Mouse (Mus musculus) adrenal gland (tissue): ENCODE results near the gene Zfp3.

Experiments
- intact Hi-C: fragments of 180-260 bp; cut with DNase I; formaldehyde crosslinking; loops from one replicate; pipeline ENCODE4 v1.15.1; 2025
- long read RNA-seq, 2 experiments: library from polyadenylated mRNA; unstranded; transcript quantifications; one replicate each; pipeline ENCODE4 v2.0.0; 2020; ENCODE audit warnings: borderline replicate concordance in 1 of 2; ENCODE audit not compliant: insufficient replicate concordance in 1 of 2

The Zfp3 gene
- long read RNA-seq, experiment 1, partial matches to known transcripts, result 0 of 3 reads
- long read RNA-seq, experiment 1, other reads (novel, unspliced or antisense), result 0 of 3 reads
- long read RNA-seq, experiment 2, partial matches to known transcripts, result 0 of 6 reads
- long read RNA-seq, experiment 2, other reads (novel, unspliced or antisense), result 2 of 6 reads

DNA sequence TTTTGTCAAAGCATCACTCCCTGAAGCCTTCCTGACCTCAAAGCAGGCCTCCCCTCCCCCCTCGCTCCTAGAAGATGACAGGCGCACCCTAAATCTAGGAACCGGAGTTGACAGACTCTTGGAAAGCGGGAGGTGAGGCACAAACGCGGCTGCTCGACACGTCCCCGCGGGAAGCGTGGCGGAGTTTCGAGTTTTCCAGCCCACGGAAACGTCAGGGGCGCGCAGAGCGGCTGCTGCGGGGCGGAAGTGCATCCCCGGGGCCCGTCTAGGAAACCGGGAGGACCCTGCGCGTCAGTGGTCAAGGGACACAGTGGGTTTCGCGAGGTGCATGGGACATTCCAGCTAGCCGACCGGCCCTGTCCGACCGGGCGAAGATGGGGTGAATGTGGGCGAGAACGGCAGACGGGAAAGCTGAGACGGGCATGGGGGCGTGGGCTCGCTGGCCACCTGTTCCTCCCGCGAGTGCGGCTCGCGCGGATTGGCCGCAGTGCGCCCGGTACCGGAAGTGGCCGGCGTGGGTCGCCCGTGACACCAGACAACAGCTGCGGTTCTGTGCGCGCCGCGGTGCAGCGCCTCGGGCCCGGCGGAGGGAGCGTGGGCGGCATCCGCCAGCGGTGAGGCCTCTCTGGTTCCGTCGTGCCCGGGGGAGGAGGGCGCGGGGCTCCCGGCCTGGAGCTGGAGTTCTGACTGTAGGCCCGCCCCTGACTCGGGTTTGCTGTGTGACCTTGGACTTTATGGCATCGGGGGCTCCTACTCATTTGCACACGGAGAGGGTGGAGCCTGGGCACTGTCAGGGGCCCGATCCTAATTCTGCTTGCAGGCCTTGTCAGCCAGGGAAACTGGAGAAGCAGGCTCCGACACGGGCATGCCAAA lies at the start of gene Zfp3:
Zfp3 (plus strand) TSS at position 274 of the 873 bp plus-strand sequence.
- intact Hi-C loops, result no loop called here

DNA sequence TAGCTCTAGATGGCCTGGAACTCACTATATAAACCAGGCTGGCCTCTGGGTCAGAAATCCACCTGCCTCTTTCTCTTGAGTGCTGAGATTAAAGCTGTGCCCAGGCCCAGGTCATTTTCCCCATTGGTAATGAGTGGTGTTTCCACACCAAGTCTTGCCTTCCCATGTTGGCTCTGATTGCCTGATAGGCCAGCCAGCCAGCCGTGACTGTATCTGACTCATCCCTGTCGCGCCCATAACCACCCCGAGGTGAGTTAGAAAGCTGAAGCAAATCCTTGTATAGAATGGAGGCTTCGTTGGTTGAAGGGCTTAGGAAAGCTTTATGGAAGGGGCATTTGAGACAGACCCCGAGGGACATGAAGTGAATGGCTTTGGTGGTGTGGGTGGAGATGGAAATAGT lies 48.2 kb upstream of the Zfp3 start:
- intact Hi-C loops, result no loop called here

DNA sequence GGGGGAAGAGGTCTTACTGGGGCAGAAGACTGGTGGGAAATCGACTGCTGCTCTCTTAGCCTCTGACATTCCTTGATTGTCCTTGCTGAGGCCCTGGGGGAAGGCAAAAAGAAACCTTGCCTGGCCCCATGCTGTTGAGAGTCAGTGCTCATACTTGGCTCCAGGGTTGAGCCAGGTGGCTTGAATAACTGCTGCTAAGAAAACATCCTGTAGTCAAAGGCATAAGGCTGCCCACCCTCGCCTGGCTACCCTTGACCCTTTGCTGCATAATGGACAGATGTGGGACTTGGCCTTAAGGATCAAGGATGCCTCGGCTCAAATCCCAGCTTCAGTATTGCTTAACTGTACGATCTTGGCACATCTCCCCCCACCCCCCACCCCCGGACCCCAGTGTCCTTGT lies 45.5 kb upstream of the Zfp3 start:
- intact Hi-C loops, result no loop called here

GRCm38 (mm10) chr11:70720567-70720966 lies 43.4 kb upstream of the Zfp3 start:
- intact Hi-C loops, result no loop called here

DNA sequence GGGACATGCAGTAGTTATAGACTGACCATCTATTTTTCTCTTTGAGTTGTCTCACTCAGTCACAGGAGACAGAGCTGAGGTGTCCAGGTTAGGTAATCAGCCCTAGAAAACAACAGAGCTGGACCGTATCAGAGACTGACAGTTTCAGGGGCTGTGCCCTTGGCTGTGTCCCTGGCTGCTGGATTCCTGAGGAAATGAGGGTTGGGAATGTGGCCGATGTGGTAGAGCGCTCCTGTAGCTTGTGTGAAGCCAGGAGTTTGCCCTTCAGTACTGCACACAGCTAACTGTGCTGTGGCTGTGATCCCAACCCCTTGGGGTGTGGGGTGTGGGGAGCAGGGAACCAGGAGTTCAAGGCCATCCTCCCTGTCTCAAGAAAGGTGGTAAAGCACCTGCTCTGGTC lies 42.9 kb upstream of the Zfp3 start:
- intact Hi-C loops, result no loop called here

DNA sequence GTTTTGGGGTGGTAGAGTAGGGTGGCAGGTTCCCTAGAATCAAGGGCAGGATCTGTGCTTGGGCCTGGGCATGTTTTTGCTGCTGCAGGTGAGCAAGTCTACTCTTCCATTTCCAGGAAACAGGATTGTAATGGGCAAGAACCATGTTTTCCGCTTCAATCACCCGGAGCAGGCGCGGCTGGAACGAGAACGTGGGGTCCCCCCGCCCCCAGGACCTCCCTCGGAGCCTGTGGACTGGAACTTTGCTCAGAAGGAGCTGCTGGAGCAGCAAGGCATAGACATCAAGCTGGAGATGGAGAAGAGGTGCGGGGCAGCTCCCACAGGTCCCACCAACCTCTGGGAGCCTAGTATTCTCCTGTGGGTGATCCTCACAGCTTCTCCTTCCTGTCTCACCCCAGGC lies 39.3 kb upstream of the Zfp3 start:
- intact Hi-C loops, result no loop called here

GRCm38 (mm10) chr11:70726585-70726984 lies 37.4 kb upstream of the Zfp3 start:
- intact Hi-C loops, result no loop called here

- intact Hi-C loops, result no loop called here
These were observed 36.6 kb upstream of the Zfp3 start for GRCm38 (mm10) chr11:70727385-70727784.

DNA sequence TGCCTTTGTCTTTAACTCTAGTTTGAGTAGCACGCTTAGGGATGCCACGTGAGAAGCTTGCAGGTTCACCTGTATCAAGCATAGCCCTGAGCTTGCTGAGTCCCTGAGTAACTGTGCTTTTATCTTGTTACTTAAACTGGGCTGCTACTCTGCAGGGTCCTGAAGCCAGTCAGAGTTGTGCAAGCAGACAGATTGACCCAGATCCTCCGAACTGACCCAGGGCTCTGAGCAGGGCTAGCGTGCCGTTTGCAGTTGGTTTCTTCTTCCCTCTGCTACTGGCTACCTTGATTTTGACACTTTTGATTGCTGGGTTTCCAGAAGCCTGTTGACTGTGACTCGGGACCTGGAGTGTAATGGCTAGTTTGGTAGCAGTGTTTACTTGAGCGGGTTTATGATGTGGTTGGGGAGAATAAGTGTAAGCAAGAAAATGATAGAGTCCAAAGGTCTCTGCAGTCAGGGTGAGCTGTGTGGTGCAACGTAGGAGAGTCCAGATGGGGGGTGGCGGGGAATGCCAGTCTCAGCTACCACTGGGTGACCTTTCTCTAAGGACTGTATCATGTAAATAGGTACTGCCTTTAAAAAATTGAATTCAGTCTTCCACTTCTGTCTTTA lies 33.5 kb upstream of the Zfp3 start:
- intact Hi-C loops, result loop anchor here (5.0 kb wide), 1 partner anchor 38 kb away; no protein-coding TSS in a partner anchor

DNA sequence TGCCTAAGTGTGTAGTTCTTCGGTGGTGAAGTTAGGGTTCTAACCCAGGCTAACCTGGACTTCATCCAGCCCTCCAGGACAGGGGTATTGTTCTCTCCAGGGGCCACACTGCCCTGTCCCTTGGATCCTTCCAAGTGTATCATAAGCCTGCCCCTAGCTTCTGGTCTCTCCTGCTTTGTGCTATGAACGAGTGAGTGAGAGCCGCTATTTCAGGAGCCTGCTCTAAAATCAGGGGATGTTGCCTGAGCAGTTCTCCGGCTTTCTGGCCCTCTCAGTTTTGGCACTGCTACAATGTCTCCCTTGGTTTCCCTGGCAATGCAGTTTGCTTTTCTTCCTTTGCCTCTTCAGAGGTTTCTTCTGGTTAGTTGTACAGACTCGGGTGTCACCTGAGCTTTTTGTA lies 32.8 kb upstream of the Zfp3 start:
- intact Hi-C loops, result loop anchor here (5.0 kb wide), 1 partner anchor 39 kb away; no protein-coding TSS in a partner anchor

- intact Hi-C loops, result loop anchor here (5.0 kb wide), 1 partner anchor 41 kb away; no protein-coding TSS in a partner anchor
These were observed 30.8 kb upstream of the Zfp3 start for GRCm38 (mm10) chr11:70733256-70733655.

GRCm38 (mm10) chr11:70737749-70738148 lies 26.3 kb upstream of the Zfp3 start:
- intact Hi-C loops, result no loop called here

DNA sequence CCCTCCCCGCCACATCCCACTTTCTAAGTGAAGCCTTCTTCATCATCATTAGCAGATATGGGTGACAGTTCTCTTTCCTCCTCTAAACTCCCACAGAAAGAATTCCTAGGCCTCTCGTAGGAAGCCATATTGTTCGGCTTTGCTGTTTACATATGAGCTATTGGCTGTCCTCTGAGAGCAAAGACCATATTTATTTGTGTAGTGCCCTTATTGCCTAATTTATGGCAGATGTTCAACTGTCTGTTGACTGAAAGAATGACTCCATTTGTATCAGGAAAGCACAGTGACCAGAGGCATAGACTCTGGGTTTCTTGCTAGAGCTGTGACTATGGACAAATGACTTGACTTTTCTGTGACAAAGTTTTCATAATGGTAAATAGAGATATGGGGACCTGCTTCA lies 22.4 kb upstream of the Zfp3 start:
- intact Hi-C loops, result no loop called here

GRCm38 (mm10) chr11:70742117-70742516 lies 21.9 kb upstream of the Zfp3 start:
- intact Hi-C loops, result no loop called here

DNA sequence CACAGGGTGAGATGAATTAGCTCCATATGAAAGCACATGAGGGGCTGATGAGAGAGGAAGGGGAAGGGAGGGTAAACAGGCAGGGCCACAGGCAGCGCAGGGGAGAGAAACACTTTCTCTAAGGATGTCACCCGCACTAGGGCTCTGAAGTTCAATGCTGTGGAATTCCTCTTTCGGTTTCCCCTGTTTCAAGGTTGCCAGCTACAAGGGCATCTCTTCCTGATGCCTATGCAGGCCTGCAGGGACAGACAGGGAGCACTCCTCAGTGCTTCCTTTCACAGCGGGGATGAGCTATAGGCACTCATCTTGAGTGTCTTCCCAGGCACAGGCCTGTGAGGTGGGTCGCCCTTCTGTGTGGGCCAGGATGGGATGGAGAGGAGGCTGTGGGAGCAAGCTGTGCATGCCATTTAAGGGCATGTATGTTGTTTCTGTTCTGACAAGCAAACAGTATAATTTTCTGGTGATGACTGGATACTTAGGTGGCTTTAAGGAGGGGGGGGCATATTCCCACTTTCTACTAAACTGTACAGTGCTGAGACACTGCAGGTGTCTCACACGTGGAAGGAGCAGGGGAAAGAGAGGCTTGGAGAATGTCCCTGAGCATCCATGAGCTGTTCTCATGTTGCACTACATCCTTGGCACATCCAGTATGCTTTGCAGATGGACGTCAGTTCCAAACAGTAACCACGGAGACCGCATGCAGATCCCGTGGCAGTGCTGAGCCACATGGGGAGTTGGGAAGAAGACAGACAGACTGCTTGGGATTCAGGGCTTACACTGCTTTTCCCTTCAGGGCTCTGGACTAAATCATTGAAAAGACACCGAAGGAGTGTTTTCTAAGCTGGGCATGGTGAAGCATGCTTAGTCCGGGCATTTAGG lies 21.2 kb upstream of the Zfp3 start:
- intact Hi-C loops, result no loop called here

GRCm38 (mm10) chr11:70745636-70746035 lies 18.4 kb upstream of the Zfp3 start:
- intact Hi-C loops, result no loop called here

DNA sequence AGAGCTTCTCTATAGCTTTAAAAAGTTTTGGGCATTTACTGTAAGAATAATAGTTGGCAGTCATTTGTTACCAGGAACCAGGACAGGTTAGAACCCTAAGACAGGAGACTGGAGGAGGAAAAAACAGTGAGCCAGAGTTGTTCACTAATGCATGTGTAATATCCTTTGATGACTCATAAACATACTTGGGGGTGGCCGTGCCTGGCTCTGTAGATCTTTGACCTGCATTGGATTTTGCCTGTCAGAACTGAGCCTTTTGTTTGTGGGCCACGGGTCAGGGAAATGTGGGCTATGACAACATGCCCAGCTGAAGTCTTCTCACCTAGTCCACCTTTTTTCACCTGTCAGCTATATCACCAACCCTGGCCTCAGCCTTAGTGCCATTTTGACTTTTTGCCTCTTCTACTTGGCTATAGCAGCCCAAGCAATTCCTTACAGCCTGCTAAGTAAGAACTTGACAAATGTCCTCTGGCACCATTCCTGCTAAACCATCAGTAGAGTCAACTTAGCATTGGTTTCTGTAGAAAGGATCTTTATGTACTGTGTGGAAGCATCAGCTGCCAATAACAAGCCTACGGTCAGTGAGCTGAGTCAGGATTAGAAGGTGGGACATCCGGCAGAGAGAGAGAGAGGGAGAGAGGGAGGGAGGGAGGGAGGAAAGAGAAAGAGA lies 16.0 kb upstream of the Zfp3 start:
- intact Hi-C loops, result no loop called here

GRCm38 (mm10) chr11:70752337-70753017 lies 11.5 kb upstream of the Zfp3 start:
- intact Hi-C loops, result loop anchor here (5.0 to 10.0 kb wide), 2 partner anchors 125 to 318 kb away; partner anchors contain the start of gene Arrb2

DNA sequence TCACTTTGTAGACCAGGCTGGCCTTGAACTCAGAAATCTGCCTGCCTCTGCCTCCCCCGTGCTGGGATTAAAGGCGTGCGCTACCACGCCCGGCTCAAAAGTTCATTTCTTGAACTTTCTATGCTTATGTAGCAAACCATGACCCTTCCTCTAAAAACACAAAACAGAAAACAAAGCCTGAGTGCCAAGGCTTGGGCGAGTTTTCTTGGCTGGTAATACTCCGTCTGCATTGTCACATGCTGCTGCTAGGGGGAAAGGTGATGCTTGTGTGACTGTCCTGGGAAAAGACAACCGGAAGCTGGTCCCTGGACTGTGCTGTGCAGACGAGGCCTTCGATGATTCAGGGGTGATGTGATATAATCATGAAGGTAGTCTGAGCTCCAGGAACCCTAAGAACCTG lies 10.9 kb upstream of the Zfp3 start:
- intact Hi-C loops, result loop anchor here (5.0 to 10.0 kb wide), 2 partner anchors 126 to 318 kb away; partner anchors contain the start of gene Arrb2

GRCm38 (mm10) chr11:70754476-70754875 lies 9.5 kb upstream of the Zfp3 start:
- intact Hi-C loops, result loop anchor here (5.0 to 10.0 kb wide), 2 partner anchors 127 to 320 kb away; partner anchors contain the start of gene Arrb2
